Mouse (Mus musculus): ENCODE results near the gene Otud7b.

DNA sequence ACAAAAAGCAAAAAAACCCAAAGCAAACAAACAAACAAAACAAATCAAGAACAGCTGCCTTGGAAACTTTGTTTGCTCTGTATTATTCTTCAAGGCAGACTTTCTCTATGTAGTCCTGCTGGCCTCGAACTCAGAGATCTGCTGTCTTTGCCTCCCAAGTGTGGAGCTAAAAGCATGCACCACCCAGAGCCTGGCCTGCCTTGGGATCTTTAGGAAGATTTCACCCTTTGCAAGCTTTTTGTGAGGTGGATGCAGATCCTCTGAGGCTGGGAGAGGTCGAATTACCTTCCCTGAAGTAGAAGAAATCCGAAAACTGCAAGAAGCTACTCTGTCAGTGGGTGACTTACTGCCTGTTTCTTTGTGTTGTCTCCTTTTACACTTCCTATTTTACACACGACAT lies 39.2 kb upstream of the Otud7b start:
- TF ChIP-seq CTCF (IDR thresholded peaks at IDR 0.05; ENCODE audit: low read depth, low read length) (no peak), POLR2A (IDR thresholded peaks at IDR 0.05; ENCODE audit: borderline replicate concordance, low read depth, low read length) (no peak)
